Mouse (Mus musculus) brain, embryonic 14.5 days (tissue): ENCODE data around the gene Eno2.

ENCODE experiments used
- CTCF ChIP-seq: fragments of 200-500 bp; IDR thresholded peaks from 2 replicates; pipeline ENCODE4 v1.5.1; 2012; ENCODE audit warnings: inconsistent platforms, mild to moderate bottlenecking, moderate library complexity, borderline replicate concordance; ENCODE audit not compliant: insufficient read depth, insufficient read length; ENCODE audit errors: extremely low read depth
- POLR2A ChIP-seq: fragments of 200-500 bp; IDR thresholded peaks from 2 replicates; pipeline ENCODE4 v1.6.1; 2012; ENCODE audit warnings: mild to moderate bottlenecking, inconsistent platforms, borderline replicate concordance; ENCODE audit not compliant: poor library complexity, insufficient read depth, insufficient read length, severe bottlenecking; ENCODE audit errors: extremely low read depth

GRCm38 (mm10) chr6:124729850-124730705 lies 39.4 kb downstream of the Eno2 start:
- TF ChIP-seq CTCF (no peak), POLR2A (no peak)
